Mouse (Mus musculus) left cerebral cortex, postnatal 36 days (tissue): Measurements from ENCODE around the gene Fgf9. TPM values are rescaled to one million over a fixed set of nuclear protein-coding genes. Genes with fewer than 3 reads are reported as not detected.

Source experiments
- DNase-seq, 2 experiments: peaks; one replicate each; pipeline ENCODE4 v3.0.0; 2021 to 2022; ENCODE audit warnings: low spot score in 2 of 2, mixed read lengths in 1 of 2
- intact Hi-C: fragments of 180-260 bp; cut with DNase I; formaldehyde crosslinking; loops from one replicate; pipeline ENCODE4 v1.15.1; 2025
- total RNA-seq, 2 experiments: library from RNA; stranded (reverse); gene quantifications; 2 replicates each; pipeline ENCODE4 v1.2.3; 2021

Gene Fgf9
- total RNA-seq, 2 experiments from 2014 or later = 20.3 to 23.4 TPM

DNA sequence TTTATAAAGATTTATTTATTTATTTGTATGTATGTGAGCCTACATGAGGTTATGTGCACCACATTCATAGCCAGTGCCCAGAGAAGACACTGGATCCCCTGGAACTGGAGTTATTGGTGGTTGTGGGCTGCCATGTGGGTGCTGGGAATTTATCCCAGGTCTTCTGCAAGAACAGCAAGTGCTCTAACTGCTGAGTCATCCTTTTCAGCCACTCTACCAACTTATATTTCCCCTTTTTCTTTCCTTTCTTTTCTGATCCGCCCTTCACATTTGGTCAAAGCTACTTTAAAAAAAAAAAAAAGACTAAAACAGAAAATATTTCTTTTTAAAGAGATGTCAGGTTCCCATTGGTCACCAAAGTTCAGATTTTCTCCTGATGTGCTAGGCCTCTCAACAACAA is 90.3 kb downstream of the Fgf9 start:
- intact Hi-C loops = no loop called here
- no peak for DNase-seq

Other genes with a start within 250 kb of the Fgf9 start
- gene Ska3, start 244.4 kb upstream of the Fgf9 start, total RNA-seq = 1 to 10 TPM in 1 of 2 experiments, under 1 TPM in 1; 0.57 to 1.7 TPM
- gene Mrpl57, start 244.3 kb upstream of the Fgf9 start, total RNA-seq = 10 to 100 TPM; 60.8 to 74.5 TPM
- gene Zdhhc20, start 180.3 kb upstream of the Fgf9 start, total RNA-seq = 10 to 100 TPM; 31.0 to 42.4 TPM
- 10 to 100 TPM; 21.1 to 30.1 TPM for gene Micu2, start 71.3 kb upstream of the Fgf9 start, total RNA-seq